Mouse (Mus musculus) spleen, adult 2 months (tissue): ENCODE results near the gene Slc22a17.

ENCODE experiments used
- CTCF ChIP-seq: fragments of 200-500 bp; IDR thresholded peaks from 2 replicates; pipeline ENCODE4 v1.5.1; 2011; ENCODE audit warnings: mild to moderate bottlenecking, inconsistent platforms; ENCODE audit not compliant: insufficient read depth, insufficient read length, insufficient replicate concordance; ENCODE audit errors: extremely low read depth
- POLR2A ChIP-seq: fragments of 200-500 bp; IDR thresholded peaks from 2 replicates; pipeline ENCODE4 v1.6.1; 2011; ENCODE audit warnings: low read depth, low read length, inconsistent platforms

DNA sequence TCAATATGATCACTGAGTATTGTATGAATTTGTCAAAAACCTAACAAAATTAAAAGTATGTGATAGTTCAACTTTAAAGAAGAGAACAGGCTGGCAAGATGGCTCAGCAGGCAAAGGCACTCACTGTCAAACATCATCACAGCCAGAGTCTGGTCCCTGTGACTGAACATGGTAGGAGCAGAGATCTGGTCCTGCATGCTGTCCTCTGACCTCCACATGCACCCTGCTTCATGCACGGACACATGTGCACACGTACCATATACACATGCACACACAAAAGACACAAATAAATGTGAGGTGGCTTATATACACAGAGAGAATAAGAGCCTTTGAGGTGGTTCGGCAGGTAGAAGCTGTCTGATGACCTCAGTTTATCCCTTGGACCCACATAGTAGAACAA, 42.5 kb upstream of the Slc22a17 start:
- TF ChIP-seq POLR2A (no peak), CTCF (no peak)
